Mouse (Mus musculus): Measurements from ENCODE around the gene Zfp941.

- TF ChIP-seq CTCF (conservative IDR thresholded peaks at IDR 0.05 in 1 of 2, IDR thresholded peaks at IDR 0.05 in 1 of 2; ENCODE audit: low read depth in 2 of 2, low read length in 2 of 2) (no peak), POLR2A (IDR thresholded peaks at IDR 0.05; ENCODE audit: low read depth, low read length) (no peak), EP300 (IDR thresholded peaks at IDR 0.05; ENCODE audit: low read length) (no peak), USF2 (conservative IDR thresholded peaks at IDR 0.05; ENCODE audit: low read depth, low read length) (no peak), SIN3A (IDR thresholded peaks at IDR 0.05; ENCODE audit: low read length) (no peak), CHD1 (IDR thresholded peaks at IDR 0.05; ENCODE audit: low read depth, low read length) (no peak), JUND (conservative IDR thresholded peaks at IDR 0.05; ENCODE audit: low read depth, low read length) (no peak), NELFE (IDR thresholded peaks at IDR 0.05; ENCODE audit: low read depth, low read length) (no peak), MYC (IDR thresholded peaks at IDR 0.05; ENCODE audit: low read depth, low read length) (no peak), SMC3 (IDR thresholded peaks at IDR 0.05; ENCODE audit: low read depth, low read length) (no peak), USF1 (IDR thresholded peaks at IDR 0.05; ENCODE audit: low read depth, low read length) (no peak), E2F4 (IDR thresholded peaks at IDR 0.05; ENCODE audit: insufficient replicate concordance, low read depth, low read length) (no peak)
Observed at GRCm38 (mm10) chr7:140833341-140833740, 11.4 kb upstream of the Zfp941 start.

Measured in CH12.LX (cell line).